Mouse (Mus musculus) macrophage (primary cell): ENCODE results near the gene Il31. TPM values are rescaled to one million over a fixed set of nuclear protein-coding genes. Genes with fewer than 3 reads are reported as not detected.

Experiments used
- H3K27ac ChIP-seq: fragments of 350-480 bp; formaldehyde crosslinking; 2 replicates; pipeline ENCODE4 v1.9.0; 2021
- H3K36me3 ChIP-seq: fragments of 350-480 bp; formaldehyde crosslinking; 2 replicates; pipeline ENCODE4 v1.9.0; 2021; ENCODE audit errors: inconsistent target
- H3K4me3 ChIP-seq: fragments of 350-480 bp; formaldehyde crosslinking; 2 replicates; pipeline ENCODE4 v1.9.0; 2021; ENCODE audit errors: inconsistent target
- H3K79me2 ChIP-seq: fragments of 350-480 bp; formaldehyde crosslinking; 2 replicates; pipeline ENCODE4 v1.9.0; 2021; ENCODE audit errors: inconsistent target
- WGBS: methylation state at CpG from one replicate; pipeline ENCODE4 v1.1.7; 2026; ENCODE audit warnings: inconsistent platforms; ENCODE audit not compliant: missing documents; 5-methylcytosine and 5-hydroxymethylcytosine counted together
- polyA plus RNA-seq: library from polyadenylated mRNA; stranded (reverse); fragments of 250-400 nt; gene quantifications from 3 replicates; pipeline ENCODE4 v1.2.4, GENCODE M21; 2018; ENCODE audit warnings: inconsistent platforms

Gene Il31
- polyA plus RNA-seq, 1 experiment from 2014 or later, result not detected

GRCm38 (mm10) chr5:123440664-123441063 is 48.6 kb downstream of the Il31 start:
- H3K4me3 ChIP-seq, result no peak overlapping the region
- H3K79me2 ChIP-seq, result peaks cover 39% of the 10 kb centered on the region
- WGBS, result 92% methylated on average over 4 of the region's 4 CpGs
- H3K27ac ChIP-seq, result no peak overlapping the region
- peaks cover 55% of the 10 kb centered on the region for H3K36me3 ChIP-seq

DNA sequence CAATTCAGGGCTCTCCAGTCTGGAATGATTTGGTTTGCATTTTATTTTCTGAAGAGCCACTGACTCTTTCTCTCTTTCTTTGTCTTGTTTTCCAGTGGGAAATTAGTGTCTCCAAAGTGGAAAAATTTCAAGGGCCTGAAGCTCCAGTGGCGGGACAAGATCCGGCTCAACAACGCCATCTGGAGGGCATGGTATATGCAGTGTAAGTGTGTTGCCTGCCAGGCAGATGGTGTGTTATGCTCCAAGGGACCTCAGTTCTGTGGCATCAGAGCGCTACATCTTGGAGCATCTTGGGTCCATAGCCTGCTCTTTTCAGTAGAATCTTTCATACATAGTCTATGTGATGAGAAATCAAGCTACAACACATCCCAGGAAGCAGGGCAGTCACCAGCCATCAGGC is 49.3 kb downstream of the Il31 start:
- H3K79me2 ChIP-seq, result peaks cover 41% of the 10 kb centered on the region
- peaks cover 48% of the 10 kb centered on the region for H3K36me3 ChIP-seq
- 97% methylated on average over 4 of the region's 4 CpGs for WGBS
- H3K4me3 ChIP-seq, result no peak overlapping the region
- H3K27ac ChIP-seq, result no peak overlapping the region

GRCm38 (mm10) chr5:123439312-123439711 is 50.0 kb downstream of the Il31 start:
- H3K27ac ChIP-seq, result no peak overlapping the region
- H3K36me3 ChIP-seq, result peaks cover 42% of the 10 kb centered on the region
- WGBS, result 100% methylated on average over 1 of the region's 1 CpGs
- no peak overlapping the region for H3K4me3 ChIP-seq
- H3K79me2 ChIP-seq, result peaks cover 45% of the 10 kb centered on the region

DNA sequence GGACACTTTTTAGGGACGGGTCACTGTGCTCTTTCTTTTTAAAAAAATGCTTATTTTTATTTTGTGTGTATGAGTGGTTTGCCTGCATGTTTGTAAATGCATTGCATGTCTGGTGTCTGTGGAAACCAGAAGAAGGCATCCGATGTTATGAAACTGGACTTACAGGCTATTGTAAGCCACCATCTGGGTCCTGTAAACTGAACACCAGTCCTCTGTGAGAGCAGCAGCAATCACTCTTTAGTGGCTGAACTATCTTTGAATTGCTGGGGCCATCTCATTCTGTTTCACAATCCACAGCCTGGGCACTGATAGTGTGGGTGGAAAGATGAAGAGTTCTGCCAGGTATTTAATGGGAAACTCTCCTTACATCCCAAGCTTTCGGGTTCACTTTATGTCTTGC is 50.9 kb downstream of the Il31 start:
- no peak overlapping the region for H3K27ac ChIP-seq
- H3K36me3 ChIP-seq, result peaks cover 36% of the 10 kb centered on the region
- no peak overlapping the region for H3K4me3 ChIP-seq
- H3K79me2 ChIP-seq, result peaks cover 54% of the 10 kb centered on the region
- 92% methylated on average over 3 of the region's 3 CpGs for WGBS

- Histone ChIP-seq H3K79me2 (peaks cover 70% of the 10 kb centered on the region), H3K4me3 (no peak overlapping the region), H3K27ac (no peak overlapping the region), H3K36me3 (peaks cover 20% of the 10 kb centered on the region)
- WGBS, result 52% methylated on average over 4 of the region's 4 CpGs
These were observed 52.5 kb downstream of the Il31 start for GRCm38 (mm10) chr5:123436780-123437175.

DNA sequence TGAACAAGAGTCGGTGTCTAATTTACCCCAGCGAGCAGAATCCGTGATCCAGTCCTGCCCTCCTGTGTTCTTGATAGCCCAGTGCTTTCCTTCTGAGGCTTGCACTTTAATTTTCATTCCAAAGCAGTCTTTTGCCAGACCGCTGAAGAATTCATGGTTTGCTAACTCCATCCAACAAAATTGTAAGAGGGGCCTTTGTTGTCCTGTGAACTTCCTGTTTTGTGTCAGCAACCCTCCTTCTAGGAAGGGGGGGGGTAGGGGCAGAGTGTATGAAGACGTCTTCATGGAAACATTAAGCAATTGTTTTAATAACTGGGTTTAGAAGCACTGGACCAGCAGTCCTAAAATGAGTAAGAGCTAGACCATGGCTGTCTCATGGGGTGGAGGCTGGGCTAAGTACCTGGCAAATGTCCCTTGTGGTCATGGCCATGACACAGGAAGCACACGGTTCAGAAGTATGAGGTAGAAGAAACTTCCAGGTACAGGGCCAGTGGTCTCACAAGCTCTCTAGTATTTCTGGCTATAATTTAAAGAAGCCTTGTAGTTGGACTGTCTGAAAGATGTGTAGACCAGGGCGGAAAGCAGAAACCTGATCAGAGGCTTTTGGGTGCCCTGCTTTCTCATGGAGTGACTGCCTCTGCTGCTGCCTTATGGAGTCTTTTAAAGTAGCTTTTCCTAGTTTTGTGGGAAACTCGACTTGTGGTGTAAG is 53.1 kb downstream of the Il31 start:
- Histone ChIP-seq H3K36me3 (peaks cover 15% of the 10 kb centered on the region), H3K4me3 (no peak overlapping the region), H3K27ac (no peak overlapping the region), H3K79me2 (peaks cover 76% of the 10 kb centered on the region)
- WGBS, result 49% methylated on average over 8 of the region's 8 CpGs

- no peak overlapping the region for H3K4me3 ChIP-seq
- no peak overlapping the region for H3K27ac ChIP-seq
- H3K79me2 ChIP-seq, result peaks cover 84% of the 10 kb centered on the region
- WGBS, result 95% methylated on average over 3 of the region's 3 CpGs
- no peaks in the 10 kb centered on the region for H3K36me3 ChIP-seq
These were observed 56.9 kb downstream of the Il31 start for GRCm38 (mm10) chr5:123432305-123432874.

- no peaks in the 10 kb centered on the region for H3K36me3 ChIP-seq
- peaks cover 81% of the 10 kb centered on the region for H3K79me2 ChIP-seq
- WGBS, result 98% methylated on average over 13 of the region's 13 CpGs
- H3K4me3 ChIP-seq, result no peak overlapping the region
- H3K27ac ChIP-seq, result no peak overlapping the region
These were observed 57.6 kb downstream of the Il31 start for GRCm38 (mm10) chr5:123431524-123432304.

Other genes with a start within 250 kb of the Il31 start
- gene Wdr66, start 237.4 kb downstream of the Il31 start, polyA plus RNA-seq, result 0.11 to 0.16 TPM (median 0.12 TPM) in 3 replicates
- 2.2 to 3.5 TPM (median 2.3 TPM) in 3 replicates for gene Bcl7a, start 145.7 kb downstream of the Il31 start, polyA plus RNA-seq
- 14.4 to 26.9 TPM (median 18.7 TPM) in 3 replicates for gene Mlxip, start 94.7 kb downstream of the Il31 start, polyA plus RNA-seq
- gene Lrrc43, start 184 bp downstream of the Il31 start, polyA plus RNA-seq, result not detected in 3 replicates
- gene B3gnt4, start 21.0 kb upstream of the Il31 start, polyA plus RNA-seq, result not detected in 3 replicates
- gene Diablo, start 34.7 kb upstream of the Il31 start, polyA plus RNA-seq, result 22.3 to 30.5 TPM (median 24.6 TPM) in 3 replicates
- not detected in 3 replicates for gene Gm49027, start 36.0 kb upstream of the Il31 start, polyA plus RNA-seq
- gene Vps33a, start 83.5 kb upstream of the Il31 start, polyA plus RNA-seq, result 67.1 to 83.9 TPM (median 76.7 TPM) in 3 replicates
- gene Clip1, start 195.1 kb upstream of the Il31 start, polyA plus RNA-seq, result 40.2 to 65.1 TPM (median 40.4 TPM) in 3 replicates
- 25.4 to 34.6 TPM (median 29.5 TPM) in 3 replicates for gene Zcchc8, start 231.6 kb upstream of the Il31 start, polyA plus RNA-seq